Mouse (Mus musculus) layer of hippocampus, postnatal 36 days (tissue): ENCODE measurements at regions not wholly inside any gene's neighbourhood (a gene's known extent, or its start where the extent isn't known, plus 50 kb on each side); places are given as distances from the start of the nearest gene placed in this dataset.

Experiments used
- DNase-seq, 2 experiments: peaks; one replicate each; pipeline ENCODE4 v3.0.0; 2022
- microRNA-seq, 2 experiments: library from miRNA; unstranded; fragments of <30 nt; microRNA quantifications; one replicate each; pipeline ENCODE4 v1.2.0; 2021

DNA sequence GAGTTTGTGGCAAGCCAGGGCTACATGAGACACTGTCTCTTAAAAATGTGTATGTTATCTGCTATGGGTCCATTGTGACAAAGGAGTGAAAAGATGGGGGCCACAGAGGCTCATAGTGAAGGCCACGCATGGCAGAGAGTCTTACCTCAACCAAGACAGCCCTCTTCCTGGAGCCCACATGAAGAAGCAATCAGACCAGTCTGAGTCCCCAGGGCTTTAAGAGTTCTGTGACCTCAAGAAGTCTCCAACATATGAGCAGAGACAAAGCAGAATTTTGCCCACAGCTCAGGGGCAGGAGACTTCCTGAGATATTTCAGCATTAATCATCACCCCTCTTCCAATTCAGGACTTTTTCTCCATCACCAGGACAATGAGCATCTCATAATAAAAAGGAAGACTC is 50.4 kb upstream of the Ankrd34c start:
- no peak for DNase-seq

Small RNA genes lying in the stretch of these regions (microRNA-seq; reads per million reads assigned to microRNA genes)
- 27.9 to 43.0 reads per million in 2 experiments for gene Mir184
